Mouse (Mus musculus) testis, postnatal 14 days (tissue): Measurements from ENCODE around the gene Rabggtb.
"Not testable (repeated sequence)": the region's sequence is repeated elsewhere in the genome, so short reads cannot be mapped to it uniquely, and the experiment has no call there.

Experiments
- DNase-seq: peaks from one replicate; pipeline ENCODE4 v3.0.0; 2021; ENCODE audit warnings: low spot score

The Rabggtb gene

DNA sequence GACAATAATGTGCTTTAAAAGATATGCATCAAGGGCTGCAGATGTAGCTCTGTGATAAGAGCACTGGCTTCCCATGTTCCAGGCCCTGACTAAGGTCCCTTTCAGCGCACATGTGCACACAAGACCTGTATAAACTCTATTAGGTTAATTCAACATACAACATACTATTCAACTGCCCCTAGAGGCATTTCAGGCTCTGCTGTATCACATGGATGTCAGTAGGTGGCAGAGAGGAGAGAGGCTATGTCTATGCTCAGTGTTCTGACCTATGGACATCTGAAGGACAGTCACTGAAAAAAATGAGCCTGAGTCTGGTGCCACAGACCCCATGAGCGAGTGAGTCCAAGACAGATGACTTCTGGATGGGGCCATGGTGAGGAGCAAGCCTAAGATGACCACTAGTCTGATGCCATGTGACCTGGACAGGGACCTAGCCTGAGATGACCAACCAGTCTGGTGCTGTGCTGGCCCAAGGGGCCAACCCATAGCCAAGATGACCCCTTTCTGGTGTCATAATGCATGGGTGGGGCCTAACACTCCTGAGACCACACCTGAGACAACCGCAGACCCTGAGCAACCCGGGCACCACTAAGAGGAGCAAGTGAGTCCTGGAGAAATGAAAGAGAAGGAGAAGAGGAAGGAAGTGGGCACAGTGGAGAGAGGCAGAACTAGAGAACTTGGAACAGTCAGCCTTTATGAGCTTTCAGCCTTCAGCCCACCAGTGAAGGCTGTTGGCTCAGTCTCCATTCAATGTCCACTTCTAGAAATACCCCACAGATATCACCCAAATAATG, 48.0 kb downstream of the Rabggtb start:
- no peak for DNase-seq

DNA sequence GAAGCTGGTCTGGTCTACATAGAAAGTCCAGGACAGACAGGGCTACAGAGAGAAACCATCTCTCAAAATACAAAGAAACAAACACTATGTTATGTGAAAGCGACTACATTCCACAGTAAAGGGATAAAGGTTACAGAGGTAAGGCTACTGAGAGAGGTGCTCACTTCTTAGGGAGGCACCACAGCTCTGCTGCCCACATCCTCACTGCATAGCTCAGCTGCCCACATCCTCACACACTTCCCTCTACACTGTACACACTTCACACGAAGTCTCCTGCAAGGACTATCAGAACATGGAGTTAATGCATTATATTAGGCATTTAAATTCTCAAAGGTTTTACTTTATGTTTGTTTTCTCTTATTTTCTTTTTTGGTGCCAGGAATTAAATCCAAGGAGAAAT, 49.0 kb downstream of the Rabggtb start:
- no peak for DNase-seq

DNA sequence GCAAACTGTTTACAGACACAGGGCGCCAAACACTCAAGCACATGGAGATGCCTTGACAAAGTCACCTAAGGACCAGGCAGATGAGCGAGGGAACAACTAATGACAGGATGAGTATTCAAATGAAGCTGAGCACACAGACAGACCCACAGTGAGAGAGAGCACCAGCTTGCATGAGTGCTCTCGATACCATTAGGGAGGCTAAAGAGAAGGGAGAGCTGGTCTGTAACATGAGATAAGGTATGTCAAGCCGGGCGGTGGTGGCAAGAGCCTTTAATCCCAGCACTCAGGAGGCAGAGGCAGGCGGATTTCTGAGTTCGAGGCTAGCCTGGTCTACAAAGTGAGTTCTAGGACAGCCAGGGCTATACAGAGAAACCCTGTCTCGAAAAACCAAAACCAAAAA, 52.4 kb downstream of the Rabggtb start:
- DNase-seq = not testable (repeated sequence)

DNA sequence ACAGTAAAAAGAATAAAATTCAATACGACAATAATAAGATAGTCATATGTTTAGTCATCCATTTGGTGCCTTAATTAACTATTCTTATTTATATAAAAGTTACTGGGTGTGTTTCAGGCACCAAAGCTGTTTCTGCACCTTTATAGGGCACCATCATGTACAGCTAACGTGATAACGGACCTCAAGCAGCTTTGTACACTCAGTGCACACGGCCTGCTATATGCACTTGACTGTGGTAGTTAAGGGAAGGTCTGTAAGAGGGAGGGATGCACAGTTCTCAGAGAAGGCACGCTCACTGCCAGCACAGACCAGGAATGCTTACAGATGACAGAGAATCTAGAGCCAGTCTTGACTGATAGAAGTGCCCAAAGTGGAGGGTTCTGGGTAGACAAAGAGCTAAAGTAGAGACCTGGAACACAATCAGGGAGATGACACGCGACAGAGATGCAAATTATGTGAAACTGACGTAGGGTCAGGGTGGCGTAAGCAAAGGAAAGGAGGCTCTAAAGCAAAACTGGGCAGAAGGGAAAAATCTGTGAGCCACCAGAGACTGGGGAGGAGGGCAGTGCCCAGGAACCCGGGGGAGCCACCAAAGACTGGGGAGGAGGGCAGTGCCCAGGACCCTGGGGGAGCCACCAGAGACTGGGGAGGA, 54.3 kb downstream of the Rabggtb start:
- no peak for DNase-seq
